Mouse (Mus musculus) thymus, adult 2 months (tissue): ENCODE measurements around the gene Hes5.

Source experiments
- CTCF ChIP-seq: fragments of 200-500 bp; IDR thresholded peaks from 2 replicates; pipeline ENCODE4 v1.5.1; 2012; ENCODE audit warnings: mild to moderate bottlenecking, control low read depth, low read length, moderate library complexity, borderline replicate concordance; ENCODE audit not compliant: control insufficient read depth, poor library complexity, insufficient read depth; ENCODE audit errors: extremely low read depth
- POLR2A ChIP-seq: fragments of 200-500 bp; IDR thresholded peaks from 2 replicates; pipeline ENCODE4 v1.6.1; 2012; ENCODE audit warnings: mild to moderate bottlenecking, low read length, control low read depth, moderate library complexity; ENCODE audit not compliant: control insufficient read depth, poor library complexity, insufficient read depth; ENCODE audit errors: extremely low read depth

- no peak for TF ChIP-seq POLR2A
- TF ChIP-seq CTCF = no peak
Measured at GRCm38 (mm10) chr4:154974163-154974611, 13.5 kb downstream of the Hes5 start.
